Mouse (Mus musculus): ENCODE measurements at regions not wholly inside any gene's neighbourhood (a gene's known extent, or its start where the extent isn't known, plus 50 kb on each side); places are given as distances from the start of the nearest gene placed in this dataset.

DNA sequence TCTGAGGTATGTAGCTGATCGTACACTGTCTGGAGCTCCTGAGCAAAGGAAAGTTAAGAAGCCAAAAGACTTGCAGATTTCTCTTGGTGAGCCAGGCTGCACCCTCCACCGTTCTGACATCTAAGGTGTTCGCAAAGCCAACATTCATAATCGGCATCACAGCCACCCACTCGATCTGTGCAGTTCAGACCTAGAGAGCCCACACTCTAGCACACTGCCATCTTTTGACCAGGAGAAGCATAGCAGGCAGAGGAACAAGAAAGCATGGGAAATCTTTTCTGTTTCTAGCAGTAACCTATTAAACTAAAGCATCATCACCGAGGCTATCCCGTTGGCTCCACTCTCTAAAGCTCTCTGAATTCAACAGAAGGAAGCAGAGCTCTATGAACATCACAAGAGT is 59.2 kb downstream of the Areg start:
- peak in 1 of 2 experiments; percentile 29 for DNase-seq

DNA sequence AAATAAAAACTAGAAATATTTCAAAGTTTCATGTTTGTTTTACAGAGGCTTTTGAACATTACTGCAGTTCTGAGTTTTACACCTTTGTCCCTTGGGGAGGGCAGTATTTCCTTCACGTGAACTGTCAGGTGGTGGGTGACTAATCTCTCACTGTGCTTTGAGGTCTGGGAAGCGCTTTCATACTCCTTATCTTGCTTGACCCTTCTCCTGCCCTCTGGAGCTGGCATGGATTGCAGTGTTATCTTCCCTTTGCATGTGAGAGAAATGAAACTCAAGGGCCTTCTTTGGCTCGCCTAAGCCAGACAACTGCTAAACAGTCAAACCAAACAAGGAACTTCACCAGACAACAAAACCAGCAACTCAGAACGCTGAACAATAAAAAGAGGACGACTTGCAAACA is 61.0 kb downstream of the Areg start:
- peak; percentile 6 to 9 for DNase-seq

DNA sequence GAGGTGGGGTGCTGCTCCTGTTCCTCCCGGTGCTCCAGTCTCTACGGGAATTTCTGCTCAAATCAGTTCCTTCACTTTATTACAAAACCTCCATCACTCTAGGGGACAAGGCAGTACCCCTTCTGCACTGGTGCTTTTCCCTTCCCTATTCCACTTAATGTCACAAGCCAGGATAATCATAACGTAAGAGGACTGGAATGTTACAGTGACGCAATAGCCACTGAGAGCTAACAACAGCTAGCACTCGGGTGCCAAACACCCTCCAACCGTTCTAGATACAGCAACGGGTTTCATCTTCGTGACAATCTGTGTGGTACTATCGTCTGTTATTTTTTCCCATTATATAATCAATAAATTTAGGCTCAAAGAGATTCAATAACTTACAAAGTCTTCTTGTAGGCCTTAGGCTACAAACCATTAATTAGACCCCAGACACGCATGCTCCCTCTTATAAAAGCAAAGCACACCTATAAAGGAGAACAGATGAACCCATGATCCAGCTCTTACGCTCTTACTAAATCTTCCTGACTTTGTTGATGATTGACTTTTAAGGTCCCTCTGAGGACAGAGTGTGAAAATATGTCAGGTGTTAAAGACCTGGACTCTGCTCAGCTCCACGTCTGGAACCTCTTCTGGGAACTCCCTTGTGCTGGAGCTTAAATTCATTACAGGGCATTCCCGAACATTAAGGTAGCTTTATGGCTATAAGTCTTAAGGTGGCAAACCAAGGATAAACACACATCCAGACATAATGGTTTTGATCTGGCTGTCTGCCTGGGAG is 65.0 kb downstream of the Areg start:
- peak; percentile 21 to 57 for DNase-seq

DNA sequence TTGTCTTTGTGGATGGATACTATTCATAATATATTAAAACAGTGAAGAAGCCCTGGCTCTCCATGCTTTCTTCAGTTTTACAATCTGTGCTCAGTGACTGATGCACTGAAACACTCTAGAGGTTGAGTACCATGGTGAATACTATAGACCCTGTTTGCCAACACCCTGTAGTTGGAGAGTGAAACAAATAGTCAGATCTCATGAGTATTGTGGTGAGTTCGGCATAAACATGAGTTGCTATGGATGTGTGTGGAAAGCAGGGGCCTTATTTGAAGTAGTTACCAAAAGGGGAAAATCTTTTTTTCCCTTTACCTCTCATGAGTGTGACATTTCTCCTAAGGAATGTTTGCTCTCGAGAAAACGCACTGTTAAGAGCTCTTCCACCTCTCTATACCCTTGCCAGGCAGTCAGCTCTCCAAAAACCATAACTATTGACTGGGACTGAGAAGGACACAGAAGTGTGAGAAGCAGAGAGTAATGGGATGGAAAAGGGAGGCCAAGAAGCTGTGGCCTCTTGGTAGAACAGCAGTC is 66.0 kb downstream of the Areg start:
- peak; percentile 15 to 38 for DNase-seq

DNA sequence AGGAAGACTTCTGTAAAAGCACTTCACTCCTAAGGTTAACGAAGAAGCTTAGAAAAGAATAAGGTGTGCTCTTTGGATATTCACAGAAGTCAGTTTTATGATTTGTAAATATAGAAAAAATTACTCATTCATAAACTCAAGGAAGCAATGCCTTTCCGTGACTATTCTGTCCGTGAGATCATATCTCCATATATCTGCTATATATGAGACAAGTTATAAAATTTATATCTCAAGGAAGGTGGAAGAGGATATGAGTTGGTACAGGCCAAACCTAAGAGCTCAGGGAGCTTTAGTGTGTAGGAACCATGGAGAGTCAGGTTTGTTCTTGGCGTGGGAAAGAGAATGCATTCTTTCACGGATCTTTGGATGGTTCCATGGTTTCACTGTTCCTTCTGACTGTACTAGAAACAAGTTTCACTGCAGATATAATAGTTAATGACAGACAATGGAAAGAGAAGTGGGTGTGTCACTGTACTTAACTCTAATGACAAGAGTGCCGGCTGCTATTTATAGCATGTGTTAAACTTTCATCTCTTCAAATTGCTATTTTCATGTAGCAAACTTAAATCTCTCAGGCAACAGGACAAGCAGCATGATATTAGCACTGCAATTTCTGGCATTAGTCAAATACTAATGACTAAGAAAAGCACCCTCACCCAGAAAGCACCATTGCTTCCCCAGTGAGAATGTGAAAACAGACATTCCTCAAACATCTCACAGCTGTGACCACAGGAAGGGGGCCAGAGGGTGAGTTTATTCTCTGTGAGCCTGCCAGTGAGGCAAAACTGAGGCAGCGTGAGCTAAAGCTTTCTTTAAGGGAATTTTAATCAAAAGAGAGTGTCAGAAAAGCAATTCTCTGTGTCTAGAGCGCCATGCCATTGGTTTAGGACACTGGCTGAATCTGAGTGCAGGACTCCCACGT is 67.4 kb downstream of the Areg start:
- DNase-seq, result no peak

DNA sequence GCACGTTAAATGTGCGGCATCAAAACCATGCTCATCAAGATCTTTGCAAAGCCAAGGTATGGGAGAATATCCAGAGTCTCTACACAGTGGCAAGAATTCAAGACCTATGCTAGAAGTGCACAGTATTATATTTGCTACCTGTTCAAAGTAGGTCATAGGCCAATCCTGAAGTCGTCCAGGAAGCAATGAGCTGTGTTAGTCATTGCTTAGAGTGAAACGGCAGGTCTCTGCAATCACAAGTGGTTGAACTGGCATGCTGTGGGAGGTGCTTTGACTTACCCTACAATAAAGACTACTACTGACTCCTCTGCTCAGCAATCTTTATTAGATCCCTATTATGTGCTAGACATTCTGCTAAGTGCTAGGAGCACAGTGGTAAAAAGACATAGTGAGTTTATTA is 80.8 kb downstream of the Areg start:
- peak in 1 of 2 experiments; percentile 20 for DNase-seq

DNA sequence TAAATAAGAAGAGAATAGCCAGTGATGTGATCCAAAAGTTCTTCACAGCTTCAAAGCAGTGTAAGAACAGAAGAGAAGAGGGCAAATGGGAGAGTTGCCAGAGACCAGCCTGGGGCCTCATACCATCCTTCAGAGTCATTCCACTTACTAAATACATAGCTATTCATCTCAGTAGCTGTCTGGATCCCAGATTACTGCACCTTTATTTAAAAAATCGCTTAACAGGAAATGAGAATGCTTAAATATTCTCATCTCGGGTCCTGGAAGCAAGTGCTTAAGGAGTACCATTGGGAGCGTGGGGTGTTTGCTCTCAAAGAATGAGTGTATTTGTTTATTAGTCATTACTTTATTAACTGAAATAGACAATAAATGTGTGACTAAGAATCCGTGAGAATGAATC is 102.3 kb downstream of the Areg start:
- DNase-seq, result no peak

DNA sequence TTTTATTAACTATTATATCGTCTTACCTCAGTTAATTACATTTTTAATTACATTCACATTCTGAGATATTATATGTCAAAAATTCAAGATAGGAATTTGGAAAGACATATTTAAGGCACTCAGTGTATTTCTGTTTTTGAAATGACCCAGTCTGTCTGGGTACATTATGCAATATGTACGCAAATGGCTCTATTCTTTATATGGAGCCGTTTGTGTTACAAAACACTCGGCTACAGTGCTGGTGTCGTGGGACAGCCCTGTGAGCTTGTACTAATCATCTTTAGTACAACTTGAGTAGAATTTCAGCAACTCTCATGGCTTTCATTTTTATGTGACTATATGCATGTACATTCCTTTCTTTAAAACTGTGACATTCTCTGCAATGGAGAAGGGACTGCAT is 108.0 kb downstream of the Areg start:
- DNase-seq, result no peak

DNA sequence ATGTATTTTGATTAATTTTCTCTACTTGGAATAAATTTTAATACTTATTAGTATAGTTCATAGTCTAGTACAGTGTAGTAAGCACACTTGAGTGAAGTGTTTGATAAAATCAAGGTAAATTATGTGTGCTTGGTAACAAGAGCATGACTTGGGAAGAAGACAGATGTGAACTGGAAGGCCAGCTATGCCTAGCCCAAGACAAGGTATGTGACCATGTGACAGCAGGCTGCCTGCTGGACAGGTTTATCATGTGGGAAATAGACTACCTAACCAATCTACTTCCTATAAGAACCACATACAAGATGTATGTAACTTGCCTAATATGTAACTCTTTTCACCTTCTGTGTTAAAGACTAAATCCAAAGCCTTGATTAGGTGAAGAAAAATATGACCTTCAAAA is 122.5 kb downstream of the Areg start:
- peak in 1 of 2 experiments; percentile 28 for DNase-seq

DNA sequence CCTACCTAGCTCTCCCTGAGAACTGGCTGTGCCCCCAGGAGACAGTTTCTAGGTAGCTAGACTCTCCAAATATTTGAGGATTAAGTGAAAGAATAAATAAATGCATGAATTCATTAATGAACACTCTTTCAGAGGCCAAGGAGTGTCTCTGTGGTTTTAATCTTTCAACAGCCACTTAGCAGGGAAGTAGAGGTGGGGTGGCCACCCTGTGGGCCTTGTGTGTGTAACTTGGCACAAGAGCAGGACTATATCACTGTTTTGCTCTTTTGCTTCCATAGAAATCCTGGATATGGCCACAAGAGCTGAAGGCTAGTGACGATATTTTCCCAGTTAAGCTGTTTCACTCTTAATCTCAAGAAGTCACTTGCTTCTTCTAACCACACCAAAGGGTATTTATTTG is 123.1 kb downstream of the Areg start:
- DNase-seq, result peak; percentile 45 to 70

DNA sequence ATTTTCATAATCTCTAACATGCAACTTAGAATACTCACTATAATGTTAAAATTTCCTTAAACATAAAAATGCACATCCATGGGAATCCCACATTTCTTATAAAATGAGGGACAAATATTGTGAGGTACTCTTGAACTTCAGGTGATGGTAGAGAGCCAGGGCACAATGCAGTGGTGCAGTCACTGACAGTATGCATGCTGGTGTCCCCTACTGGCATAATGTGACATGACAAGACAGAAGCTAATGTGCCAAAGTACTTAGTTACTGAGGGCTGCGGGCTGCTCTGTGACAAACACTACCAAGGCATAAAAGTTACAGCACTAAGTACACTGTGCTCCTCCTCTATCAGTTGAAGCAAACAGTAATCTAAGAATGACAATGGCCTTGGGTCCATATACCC is 131.3 kb downstream of the Areg start:
- peak in 1 of 2 experiments; percentile 39 for DNase-seq

DNA sequence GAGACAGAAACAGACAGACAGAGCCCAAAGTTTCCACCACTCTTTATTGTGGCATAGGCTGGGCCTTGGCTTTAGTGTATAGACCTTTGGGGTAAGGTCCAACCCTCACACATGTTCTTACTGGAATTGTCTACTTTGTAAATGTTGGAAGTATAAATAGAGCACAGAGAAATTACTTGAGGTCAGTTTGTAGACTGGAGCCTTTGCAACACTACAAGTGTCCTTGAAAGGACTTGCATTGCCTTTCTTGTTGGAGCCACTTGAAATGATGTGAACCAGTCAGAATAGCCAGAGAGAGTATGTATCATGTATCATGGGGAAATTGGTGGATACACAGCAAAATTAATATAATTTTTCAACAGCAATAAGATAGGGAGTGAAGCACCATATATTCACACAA is 131.4 kb downstream of the Btc start:
- DNase-seq, result peak in 1 of 2 experiments; percentile 13

DNA sequence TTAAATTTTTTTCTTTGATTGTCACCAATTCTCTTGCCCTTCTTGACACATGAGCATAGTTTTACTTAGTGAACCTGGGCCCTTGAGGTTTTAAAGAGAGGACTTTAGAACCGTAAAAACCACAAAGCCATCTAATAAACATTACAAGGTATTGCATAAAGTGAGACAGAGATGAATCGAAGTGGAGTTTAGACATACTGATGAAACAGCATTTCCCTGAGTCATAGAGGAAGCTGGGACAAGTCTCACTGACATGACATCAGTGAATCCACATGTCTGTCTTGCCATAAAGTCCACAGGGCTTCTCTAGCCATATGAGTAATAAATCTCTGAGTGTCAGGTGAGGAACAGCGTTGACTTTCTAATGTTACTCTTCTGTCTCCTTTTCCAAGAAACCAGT is 128.4 kb downstream of the Btc start:
- DNase-seq, result no peak

DNA sequence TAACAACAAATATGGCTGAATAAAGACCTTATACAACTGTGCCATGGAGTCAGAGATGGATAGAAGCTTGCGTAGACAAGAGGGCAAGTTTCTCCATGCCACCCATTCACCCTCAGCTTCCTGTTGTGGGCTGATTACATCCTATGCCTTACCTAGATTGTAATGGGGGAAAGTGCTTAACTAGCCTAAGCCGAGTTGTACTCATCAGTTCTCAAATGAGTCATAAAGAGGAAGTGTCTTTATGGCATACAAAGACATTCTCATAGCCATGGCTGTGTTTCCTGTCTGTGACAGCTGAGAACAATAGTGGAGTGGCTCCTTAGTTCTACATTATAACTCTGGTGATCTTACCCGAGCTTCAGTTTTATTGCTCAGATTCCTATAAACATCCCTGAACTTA is 124.3 kb downstream of the Btc start:
- no peak for DNase-seq

DNA sequence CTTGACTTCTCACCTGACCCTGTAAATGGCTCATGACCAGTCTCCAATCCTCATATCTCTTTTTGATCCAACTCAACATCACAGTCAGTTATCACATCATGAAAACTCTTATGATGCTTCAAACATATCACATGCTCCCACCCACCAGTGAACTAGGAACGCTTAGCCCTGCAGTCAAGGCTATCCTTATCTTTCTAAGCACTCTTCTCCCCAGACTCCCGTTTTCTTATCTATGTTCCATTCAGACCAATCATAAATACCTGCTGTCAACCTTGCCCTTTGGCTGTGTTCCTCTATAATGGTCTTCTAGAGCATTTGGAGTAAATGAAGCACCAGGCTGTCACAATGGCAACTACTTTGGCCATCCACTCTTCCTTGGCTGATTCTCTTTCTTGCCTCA is 123.3 kb downstream of the Btc start:
- DNase-seq, result no peak

DNA sequence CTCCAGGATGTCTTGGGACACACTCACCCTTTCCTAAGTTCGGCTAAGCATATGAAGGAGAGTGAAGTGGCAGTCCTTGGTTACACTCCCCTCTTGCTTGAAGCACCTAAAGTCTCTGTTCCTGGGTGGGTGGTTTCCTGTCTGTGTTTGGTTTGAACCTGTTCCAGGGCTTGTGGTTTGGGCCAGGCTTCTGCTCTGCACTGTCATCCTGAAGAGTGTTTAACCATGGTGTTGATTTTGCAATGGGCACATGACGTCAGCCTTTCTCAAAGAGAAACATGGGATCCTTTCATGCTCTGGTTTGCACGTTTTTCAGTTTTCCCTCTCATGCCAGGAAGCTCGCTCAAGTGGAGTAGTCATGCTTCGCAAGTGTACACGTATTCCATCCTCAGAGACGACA is 119.8 kb downstream of the Btc start:
- peak; percentile 88 to 93 for DNase-seq

DNA sequence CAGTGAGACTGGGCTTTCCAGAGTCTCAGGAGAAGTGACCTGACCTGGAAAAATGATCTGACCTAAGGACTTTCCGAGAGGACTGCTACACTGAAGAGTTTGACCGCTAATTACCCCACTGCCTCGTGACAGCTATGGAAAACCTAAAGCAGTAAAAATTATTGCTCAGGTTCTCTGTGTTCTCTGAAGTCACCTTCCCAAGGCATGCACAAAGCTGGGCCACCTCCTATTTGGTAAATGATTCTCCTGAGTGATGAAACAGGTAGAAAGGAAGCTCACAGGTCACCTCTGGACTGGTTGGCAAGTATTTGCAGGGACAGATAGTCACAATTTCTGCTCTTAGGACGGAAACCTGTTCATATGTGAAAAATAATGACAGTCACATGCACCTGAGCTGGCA is 109.7 kb downstream of the Btc start:
- no peak for DNase-seq

DNA sequence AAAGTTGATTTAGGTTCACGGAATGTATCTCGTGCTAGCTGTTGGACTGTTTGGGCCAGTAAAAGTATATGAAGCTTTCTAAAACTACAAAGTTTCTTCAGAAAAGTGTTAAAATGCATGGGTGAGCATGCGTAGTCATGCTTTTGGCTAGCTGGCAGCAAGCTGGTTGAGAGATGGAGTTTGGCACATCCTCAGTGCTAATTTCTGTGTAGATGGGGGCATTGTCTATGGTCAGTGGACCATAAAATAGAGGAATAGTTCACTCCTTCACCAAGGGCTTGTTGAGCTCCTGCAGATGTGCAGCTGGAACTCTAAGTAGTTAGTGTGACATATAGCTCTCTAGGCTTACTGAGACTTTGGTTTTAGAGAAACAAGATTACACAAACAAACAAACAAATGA is 107.8 kb downstream of the Btc start:
- no peak for DNase-seq

DNA sequence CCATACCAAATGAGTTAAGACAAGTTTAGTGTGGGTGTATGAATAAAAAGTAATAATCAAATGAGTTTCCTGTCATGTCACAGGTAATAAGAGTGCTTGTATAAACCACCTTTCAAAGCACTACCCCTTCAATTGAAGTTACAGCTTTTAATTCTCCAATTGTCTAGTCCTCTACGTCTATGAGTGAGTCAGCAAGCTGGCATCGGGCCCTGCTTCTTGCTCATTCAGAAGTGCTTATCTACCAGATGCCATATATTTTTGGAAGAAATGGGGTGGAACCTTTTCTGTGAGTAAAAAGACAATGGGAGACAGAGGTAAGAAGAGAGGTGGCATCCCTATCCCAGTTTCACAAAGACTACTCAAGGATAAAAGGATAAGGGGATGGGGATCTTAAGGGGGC is 105.7 kb downstream of the Btc start:
- DNase-seq, result no peak

DNA sequence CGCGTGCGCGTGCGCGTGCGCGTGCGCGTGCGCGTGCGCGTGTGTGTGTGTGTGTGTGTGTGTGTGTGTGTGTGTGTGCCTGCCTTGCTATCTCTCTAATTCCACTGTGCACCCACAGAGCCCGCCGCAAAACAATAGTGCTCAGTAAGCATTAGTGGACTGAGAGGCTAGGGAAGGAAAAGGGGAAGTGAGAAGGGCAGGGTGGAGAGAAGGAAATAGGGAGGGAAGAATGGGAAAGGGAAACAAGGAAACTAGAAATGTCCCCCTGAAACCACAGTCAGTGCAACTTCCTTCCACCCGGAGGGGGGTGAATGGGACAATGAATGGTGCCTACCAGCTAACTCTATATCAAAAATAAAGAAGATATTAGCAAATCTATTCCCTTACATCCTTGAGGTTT is 100.7 kb downstream of the Btc start:
- no peak for DNase-seq

DNA sequence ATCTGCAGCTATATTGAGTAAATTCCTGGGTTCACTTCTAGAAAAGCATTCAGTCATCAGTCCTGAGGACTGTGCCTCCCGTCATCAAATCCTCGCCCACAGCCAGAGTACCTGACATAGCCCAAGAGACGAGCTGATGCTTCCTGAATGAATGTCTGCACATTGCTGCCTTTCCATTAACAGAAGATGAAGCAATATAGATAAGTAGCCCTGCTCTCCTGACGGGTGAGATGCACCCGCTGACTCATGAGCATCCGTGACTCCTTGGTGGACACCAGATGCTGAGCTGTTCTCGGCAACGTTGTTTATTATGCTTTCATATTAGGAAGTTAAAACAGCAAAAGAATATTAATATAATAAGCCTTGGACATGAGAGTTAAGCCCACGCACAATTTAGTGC is 99.9 kb downstream of the Btc start:
- no peak for DNase-seq

DNA sequence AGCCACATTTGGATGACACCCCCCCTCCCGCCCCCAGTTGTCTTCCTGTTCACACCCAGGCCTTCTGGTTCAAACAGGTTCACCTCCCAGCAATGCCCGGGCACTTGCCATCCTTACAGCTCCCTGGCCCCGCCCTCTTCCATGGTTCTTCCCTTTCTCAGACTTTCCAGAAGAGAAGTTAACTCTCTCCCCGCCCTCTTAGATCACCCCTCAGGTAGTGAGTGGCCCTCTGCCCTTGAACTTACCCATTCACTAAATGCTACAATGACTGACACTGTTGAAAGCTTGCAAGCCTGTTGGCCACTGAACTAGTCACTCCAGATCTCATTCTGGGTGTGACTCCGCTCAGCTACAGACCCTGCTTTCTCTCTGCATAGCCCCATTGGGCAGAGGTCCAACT is 99.1 kb downstream of the Btc start:
- no peak for DNase-seq

DNA sequence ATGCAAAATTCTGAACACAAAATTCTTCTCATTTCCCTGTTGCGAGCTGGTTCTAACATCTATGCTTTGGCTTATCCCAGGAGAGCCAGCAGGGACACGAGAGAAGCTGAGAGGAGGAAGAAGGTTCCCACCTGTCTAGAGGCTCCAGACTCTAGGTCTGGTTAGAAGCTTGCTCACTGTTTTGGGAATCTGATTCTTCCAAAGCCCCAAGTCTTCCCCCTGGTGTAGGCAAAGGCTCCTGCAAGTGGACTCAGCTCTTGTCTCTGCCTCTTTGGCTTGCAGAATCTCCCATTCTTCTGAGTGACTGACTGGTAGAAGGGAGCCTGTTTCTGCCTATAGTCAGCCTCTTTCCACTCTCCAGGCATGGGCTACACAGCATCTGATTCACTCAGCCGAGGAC is 95.8 kb downstream of the Btc start:
- no peak for DNase-seq
